Comparison of ENCODE assay signal across 8 mouse cellular contexts in the genomic region with DNA sequence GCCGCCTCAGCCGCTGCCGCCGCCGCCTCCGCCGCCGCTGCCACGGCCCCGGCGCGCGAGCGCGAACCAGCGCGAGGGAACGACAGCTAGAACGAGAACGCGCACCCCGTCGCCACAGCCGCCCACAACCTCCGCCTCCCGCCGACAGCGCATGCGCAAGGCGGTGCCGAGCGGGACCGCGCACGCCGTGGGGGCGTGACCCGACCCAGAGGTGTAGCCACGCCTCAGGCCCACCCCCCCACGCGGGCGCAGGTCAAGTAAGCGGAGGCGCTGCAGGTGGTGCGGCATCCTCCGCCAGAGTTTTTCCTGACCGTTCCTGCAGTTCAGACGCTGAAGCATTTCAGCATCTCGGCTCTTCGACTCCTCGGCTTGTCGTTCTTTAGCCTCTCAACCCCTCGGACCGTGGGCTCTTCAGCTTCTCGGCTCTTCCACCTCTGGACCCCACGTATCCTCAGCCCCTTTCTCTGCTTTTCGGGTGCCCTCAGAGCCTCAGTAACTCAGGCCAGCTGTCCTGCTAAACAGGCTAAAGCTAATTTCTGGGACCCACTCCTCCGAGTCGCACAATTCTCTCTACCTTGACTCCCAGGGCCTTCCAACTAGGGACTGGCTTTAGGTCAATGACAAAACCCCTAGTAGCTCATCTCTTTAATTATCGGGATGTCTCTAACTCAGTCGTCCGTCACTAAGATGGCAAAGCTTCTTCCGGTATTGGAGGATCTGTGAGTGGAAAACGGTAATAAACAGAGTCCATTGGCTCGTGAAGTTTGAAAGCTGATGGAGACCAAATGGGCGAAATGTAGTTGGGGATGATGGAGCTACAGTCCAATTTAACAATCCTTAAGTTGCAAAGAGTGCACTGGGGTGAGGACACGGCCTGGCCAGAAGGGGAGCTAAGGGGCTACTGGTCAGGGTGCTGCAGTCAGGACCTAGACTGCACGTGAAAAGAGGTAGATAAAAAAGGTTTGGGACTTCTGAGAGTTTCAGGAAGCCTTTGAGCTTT. TPM values are rescaled to one million over a fixed set of nuclear protein-coding genes. Genes with fewer than 3 reads are reported as not detected.
A peak's percentile ranks its signal among the peaks of the same experiment; 100 is the strongest.
DNase-seq lines count a peak whose midpoint lies in the region; ATAC-seq lines count a peak whose summit lies in the region.

Gene Tmcc1, minus strand, starts transcription at position 93 of the 1,000 bp plus-strand sequence.

- H3K4me3 ChIP-seq in hindbrain, embryonic 14.5 days (replicated peaks; ENCODE audit: low read length) = peak within 1 kb of the TSS; percentile 96

- no peaks in the 10 kb centered on the region for H3K36me3 ChIP-seq in hindbrain, embryonic 14.5 days (replicated peaks; ENCODE audit: control insufficient read depth, insufficient read depth)

- H3K4me2 ChIP-seq in hindbrain, embryonic 14.5 days (replicated peaks) = peak within 1 kb of the TSS; percentile 96

- DNase-seq in R1 (ENCODE audit: low read depth, low spot score) = peak; percentile 93
- DNase-seq in cerebellum, postnatal 25 days = peak; percentile 100
- peak; percentile 98 to 99 for DNase-seq in frontal cortex, postnatal 25 days (ENCODE audit: low spot score in 2 of 2)
- peak; percentile 98 for DNase-seq in hindbrain, embryonic 14.5 days (ENCODE audit: low spot score)
- peak; percentile 99 to 100 for DNase-seq in layer of hippocampus, postnatal 36 days
- peak; percentile 98 for DNase-seq in lung, postnatal 36 days
- DNase-seq in retina, postnatal 1 day = peak; percentile 97
- DNase-seq in urinary bladder, adult 18-20 months (ENCODE audit: low spot score in 2 of 2) = peak; percentile 97 to 98

- H3K9ac ChIP-seq in hindbrain, embryonic 14.5 days = peak within 1 kb of the TSS; percentile 92

- ATAC-seq in hindbrain, embryonic 14.5 days (ENCODE audit: low FRiP score) = peak; percentile 91

- peak within 1 kb of the TSS; percentile 86 for H3K27ac ChIP-seq in hindbrain, embryonic 14.5 days

- H3K4me1 ChIP-seq in hindbrain, embryonic 14.5 days (replicated peaks; ENCODE audit: control insufficient read depth, insufficient read depth, low read length) = peaks cover 32% of the 10 kb centered on the region

- no peaks in the 10 kb centered on the region for H3K9me3 ChIP-seq in hindbrain, embryonic 14.5 days (ENCODE audit: control insufficient read depth, low read length)

- 1% methylated on average over 62 of the region's 68 CpGs for WGBS in hindbrain, embryonic 14.5 days

- no peaks in the 10 kb centered on the region for H3K27me3 ChIP-seq in hindbrain, embryonic 14.5 days (ENCODE audit: control insufficient read depth, insufficient read depth, low read length)

RNA-seq across cellular contexts. Expression of gene Tmcc1, which starts in this region (rescaled TPM):
- polyA plus RNA-seq in hindbrain, embryonic 14.5 days (2014; fragmentation: Nextera tagmentation; extraction: Ambion mirVana) = 17.8 and 22.4 TPM in 2 replicates
- total RNA-seq in layer of hippocampus, postnatal 36 days (2021) = 10 to 100 TPM; 80.7 to 90.9 TPM

Comparison
In these comparisons a context has a peak if more than half of its experiments do, and no peak if none do; other contexts are left out.
1. Peak in every context shown above with its lines: DNase-seq, ATAC-seq, H3K4me3 ChIP-seq and H3K27ac ChIP-seq.